Mouse (Mus musculus): ENCODE measurements around the gene Maml2.
"Not testable (repeated sequence)": the region's sequence is repeated elsewhere in the genome, so short reads cannot be mapped to it uniquely, and the experiment has no call there.

Maml2 gene

DNA sequence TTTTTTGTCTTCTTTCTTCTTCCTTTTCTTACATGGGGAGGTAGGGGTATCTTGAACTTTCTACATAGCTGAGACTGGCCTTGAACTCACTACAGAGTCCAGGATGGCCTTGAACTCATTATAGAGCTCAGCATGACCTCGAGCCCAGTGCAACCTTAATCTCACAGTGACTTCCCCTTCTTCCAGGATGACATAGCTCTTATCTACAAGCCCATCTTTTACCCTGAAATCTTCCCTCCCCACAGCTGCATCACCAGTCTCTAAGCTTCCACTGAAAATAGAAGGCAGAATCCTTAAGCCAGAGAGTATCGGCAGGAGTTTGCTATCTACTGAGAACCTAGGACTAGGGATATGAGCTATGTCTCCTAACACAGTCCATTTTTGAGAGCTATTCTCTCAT, 375.5 kb downstream of the Maml2 start:
- no peak for DNase-seq (ENCODE audit: low spot score)

DNA sequence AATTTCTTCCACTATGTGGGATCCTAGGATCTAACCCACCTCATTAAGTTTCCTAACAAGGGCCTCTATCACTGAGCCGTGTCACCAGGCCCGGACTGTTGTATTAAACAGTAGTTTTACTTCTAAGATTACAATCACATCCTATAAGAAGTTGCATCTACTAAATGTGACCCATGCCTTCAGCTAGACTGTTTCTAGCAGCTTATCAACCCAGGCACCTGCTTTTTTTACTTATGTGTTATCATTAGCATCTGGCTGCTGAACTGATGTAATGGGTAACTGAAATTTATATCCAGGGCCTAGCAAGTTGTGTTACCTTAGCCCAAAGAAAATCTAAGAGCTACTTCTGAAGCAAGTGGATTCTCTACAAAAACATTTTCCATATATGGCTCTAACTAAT, 380.3 kb downstream of the Maml2 start:
- no peak for DNase-seq (ENCODE audit: low spot score)

DNA sequence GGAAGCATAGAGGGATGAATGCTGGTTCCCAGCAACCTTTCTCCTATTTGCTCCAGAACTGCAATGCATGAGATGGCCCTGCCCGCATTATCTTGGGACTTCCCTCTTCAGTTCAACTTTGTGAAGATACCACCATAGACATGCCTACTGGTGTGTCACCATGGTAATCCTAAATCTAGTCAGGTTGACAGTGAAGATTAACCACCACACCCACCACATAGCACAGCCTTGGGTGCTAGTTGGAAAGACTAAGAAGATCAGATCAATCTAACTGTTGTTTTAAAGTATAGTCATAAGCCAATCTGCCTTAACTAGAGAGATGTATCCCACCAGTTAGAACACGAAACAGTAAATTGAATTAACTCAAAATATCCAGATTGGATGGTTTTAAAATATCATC, 381.9 kb downstream of the Maml2 start:
- no peak for DNase-seq (ENCODE audit: low spot score)

GRCm38 (mm10) chr9:13681147-13681546, 383.4 kb downstream of the Maml2 start:
- no peak for DNase-seq (ENCODE audit: low spot score)

DNA sequence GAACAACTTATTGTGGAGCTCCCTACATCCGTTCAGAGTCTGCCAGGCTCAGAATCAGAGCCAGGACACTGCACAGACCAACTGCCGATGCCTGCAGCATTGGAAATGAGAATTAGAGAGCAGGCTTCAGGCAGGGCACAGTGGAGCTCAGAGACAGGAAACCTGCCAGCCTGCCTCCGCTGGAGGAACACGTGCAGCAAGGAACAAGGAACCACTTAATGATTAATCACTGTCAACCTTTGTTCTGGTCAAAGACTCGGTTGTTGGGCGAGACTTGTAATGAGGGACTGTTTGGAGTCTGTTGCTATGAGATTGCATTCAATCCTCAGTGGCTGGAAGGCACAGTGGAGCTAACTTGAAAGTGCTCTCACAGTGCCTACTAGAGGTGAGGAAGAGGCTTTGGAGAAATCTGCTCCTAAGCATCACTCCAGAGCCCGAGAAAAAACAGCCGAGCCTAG, 383.9 kb downstream of the Maml2 start:
- DNase-seq (ENCODE audit: low spot score): peak; percentile 82

- no peak for DNase-seq (ENCODE audit: low spot score)
These were observed 386.7 kb downstream of the Maml2 start for GRCm38 (mm10) chr9:13684327-13684934.

GRCm38 (mm10) chr9:13686977-13687659, 389.4 kb downstream of the Maml2 start:
- no peak for DNase-seq (ENCODE audit: low spot score)

- no peak for DNase-seq (ENCODE audit: low spot score)
These were observed 391.2 kb downstream of the Maml2 start for GRCm38 (mm10) chr9:13688997-13689396.

DNA sequence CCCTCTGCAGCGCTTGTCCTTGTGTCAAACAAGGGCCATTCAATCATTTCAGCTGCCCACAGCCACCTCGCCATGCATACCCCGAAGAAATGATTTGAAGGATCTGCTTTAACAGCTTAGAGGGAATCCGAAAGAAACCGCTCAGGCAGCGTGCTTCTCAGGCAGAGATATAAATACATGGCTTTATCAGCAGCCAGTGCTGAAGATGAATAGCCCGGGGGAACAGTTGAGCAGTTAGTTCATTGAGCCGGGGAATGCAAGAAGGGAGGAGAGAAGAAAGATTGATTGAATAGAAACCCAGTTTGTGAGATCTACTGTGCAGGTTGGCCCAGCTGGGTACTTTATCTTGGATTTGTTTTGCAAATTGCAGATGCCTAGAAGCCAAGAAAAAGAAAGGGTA, 392.6 kb downstream of the Maml2 start:
- DNase-seq (ENCODE audit: low spot score): no peak

GRCm38 (mm10) chr9:13693693-13694284, 396.0 kb downstream of the Maml2 start:
- no peak for DNase-seq (ENCODE audit: low spot score)

GRCm38 (mm10) chr9:13694293-13694692, 396.5 kb downstream of the Maml2 start:
- no peak for DNase-seq (ENCODE audit: low spot score)

DNA sequence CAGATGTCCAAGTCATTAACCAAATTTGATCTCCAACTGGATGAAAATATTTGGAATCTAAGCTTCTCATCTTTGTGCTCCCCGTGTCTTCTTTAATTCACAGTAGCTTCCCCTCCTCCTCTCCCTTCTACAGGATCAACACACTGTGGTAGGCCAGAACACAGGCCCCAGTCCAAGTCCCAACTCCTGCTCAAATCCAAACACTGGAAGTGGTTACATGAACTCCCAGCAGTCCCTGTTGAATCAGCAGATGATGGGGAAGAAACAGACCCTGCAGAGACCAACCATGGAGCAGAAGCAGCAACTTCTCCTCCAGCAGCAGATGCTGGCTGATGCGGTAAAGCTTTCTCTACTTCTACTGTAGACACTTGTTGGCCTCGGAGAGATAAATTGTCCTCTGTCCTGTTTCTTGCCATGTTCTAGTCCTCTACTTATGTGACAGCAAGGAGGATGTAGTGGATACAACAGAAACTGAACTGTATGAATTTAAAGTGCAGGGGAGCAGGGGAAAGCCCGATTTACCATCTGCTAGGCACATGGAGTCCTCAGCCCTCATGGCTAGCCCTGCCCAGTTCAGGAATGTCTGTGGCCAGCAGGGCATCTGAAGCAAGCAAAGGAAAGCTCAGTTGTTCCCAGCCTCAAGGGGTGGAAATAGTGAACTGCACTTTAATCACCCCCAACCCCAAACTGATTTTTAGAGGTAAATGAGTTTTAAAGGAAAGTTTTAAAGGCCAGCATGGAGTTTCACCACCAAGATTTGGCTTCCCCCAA, 399.5 kb downstream of the Maml2 start:
- no peak for DNase-seq (ENCODE audit: low spot score)

DNA sequence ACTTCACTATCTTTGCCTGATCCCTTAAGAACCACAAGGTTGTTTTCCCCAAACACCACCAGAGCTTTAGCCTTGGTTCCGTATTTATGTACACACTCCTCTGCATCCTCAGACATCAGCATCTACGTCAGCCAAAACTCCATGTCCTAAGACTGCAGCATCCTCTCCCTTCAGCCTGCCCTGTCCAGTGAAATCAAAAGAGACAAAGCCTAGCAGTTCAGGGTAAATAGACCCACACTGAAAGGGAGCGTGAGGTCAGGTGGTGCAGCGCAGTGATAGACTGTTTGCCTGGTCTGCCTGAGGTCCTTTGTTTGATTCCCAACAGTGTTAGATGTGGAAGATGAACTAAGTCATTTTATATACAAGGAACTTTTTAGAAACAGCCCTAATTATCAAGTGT, 400.1 kb downstream of the Maml2 start:
- DNase-seq (ENCODE audit: low spot score): no peak

DNA sequence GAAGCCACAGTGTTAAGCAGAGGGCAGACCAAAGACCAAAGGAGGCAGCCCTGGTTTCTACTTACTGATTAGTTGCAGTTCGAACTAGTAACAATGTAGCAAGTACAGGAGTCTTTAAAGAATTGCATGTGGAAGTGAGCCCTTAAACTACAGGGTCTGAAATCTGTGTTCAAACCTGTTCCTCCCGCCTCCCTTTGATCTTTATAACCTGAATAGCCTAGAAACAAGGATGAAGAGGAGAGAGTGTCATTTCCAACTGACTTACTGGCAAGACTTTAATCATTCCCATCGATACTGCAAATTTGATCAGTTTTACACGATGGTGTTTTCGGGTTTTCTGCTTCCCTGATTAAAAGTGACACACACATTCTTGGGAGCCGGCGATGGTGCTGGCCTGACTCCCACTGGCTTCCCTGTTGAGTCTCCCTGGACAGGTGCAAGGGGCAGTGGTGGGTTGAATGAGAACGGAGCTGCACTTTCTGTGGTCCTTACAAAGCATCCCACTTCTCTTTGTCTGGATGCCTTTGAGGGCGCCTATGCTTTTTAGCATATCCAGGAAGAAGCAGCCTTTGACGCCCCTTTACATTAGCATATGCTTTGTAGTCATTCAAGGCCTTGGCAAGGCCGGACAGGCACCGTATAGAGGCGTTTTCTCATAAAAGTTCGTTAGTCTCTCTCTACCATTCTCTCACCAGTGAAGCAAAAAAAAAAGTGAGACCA, 401.5 kb downstream of the Maml2 start:
- DNase-seq (ENCODE audit: low spot score): no peak

DNA sequence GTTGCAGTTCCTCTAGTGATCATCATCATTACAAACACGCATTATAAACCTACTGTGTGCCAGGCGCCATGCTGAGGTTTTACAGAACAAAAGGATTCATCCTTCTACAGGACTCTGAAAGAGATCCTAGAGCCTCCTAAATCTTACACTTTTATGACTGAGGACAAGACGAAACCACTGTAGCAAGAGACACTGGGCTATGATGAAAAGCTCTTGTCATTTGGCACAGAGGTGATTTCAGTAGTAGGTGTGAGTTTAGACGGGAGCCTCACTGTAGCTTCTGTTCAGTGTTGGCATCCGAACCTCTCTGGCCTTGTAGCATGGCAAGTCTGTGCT, 402.0 kb downstream of the Maml2 start:
- no peak for DNase-seq (ENCODE audit: low spot score)

- DNase-seq (ENCODE audit: low spot score): no peak
These were observed 404.0 kb downstream of the Maml2 start for GRCm38 (mm10) chr9:13701773-13702172.

DNA sequence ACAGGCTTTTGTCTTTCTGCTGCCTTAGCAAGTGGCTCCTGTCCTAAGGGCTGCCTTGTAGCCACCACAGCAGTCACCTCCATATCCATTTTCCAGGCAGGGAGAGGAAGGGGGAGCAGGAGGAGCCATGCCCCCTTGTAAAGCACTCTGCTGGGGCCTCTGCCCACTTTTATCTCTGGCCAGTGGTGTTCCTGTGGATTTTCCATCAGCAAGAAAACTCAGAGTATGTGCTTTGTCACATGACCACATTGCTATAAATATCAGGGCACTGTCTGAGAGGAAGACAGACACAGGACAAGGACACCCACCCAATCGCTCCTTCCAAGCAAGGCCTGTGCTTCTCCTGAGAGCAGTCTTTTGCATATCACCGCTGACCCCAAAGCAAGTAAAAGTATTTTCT, 405.3 kb downstream of the Maml2 start:
- no peak for DNase-seq (ENCODE audit: low spot score)

- no peak for DNase-seq (ENCODE audit: low spot score)
These were observed 407.2 kb downstream of the Maml2 start for GRCm38 (mm10) chr9:13704917-13705316.

DNA sequence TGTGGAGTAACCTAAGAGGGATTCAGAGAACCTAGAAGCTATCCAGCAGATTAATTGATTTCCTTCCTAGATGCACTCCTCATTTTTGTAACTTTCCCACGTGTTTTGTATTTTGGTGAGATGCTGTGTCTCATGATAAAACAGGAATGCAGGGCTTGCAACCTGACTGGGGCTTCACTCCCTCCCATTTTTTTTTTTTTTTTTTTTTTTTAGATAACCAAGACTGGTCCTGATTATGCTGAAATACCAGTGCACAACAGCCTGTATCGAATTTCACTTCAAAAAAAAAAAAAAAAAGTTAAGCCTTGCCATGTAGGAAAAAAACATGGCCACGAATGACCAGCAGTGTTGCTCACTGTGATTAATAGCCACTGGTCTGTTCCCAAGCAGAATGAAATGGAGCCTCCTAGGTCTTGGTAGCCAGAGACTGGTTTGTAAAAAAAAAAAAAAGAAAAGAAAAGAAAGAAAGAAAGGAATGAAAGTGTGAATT, 409.4 kb downstream of the Maml2 start:
- no peak for DNase-seq (ENCODE audit: low spot score)

DNA sequence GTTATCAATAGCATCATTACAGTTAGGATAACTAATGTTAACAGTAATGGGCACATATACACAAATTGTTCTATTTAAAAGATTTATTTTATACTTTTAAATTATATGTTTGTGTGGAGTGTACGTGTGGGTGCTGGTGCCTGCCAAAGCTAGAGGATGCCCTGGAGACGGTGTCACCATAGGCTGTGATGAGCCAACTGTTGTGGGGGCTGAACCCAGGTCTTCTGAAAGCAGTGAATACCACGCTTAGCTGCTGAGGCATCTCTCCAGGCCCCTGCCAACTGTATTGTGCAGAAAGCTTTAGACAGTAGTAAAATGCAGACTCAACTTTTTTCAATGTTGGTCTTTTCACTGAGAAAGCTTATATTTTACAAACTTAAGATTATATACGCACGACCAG, 411.7 kb downstream of the Maml2 start:
- DNase-seq (ENCODE audit: low spot score): no peak

DNA sequence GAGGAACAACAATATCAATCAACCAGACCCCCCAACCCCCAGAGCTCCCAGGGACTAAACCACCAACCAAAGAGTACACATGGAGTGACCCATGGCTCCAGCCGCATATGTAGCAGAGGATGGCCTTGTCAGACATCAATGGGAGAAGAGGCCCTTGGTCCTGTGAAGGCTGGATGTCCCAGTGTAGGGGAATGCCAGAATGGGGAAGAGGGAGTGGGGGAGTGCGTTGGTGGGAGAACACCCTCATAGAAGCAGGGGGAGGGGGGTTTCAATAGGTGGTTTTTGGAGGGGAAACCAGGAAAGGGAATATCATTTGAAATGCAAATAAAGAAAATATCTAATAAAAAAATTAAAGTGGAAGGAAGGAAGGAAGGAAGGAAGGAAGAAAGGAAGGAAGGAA, 418.1 kb downstream of the Maml2 start:
- not testable (repeated sequence) for DNase-seq (ENCODE audit: low spot score)

All from yolk sac, embryonic 10.5 days (tissue).